Mouse (Mus musculus): Measurements from ENCODE around the gene Lhx2. TPM values are rescaled to one million over a fixed set of nuclear protein-coding genes. Genes with fewer than 3 reads are reported as not detected.

Lhx2 gene
- total and polyA plus RNA-seq, 2 experiments from 2014 or later = 7.3 to 22.2 TPM

- no peak overlapping the region for H3K9ac ChIP-seq (replicated peaks; ENCODE audit: low read length)
- 4% methylated on average over 22 of the region's 22 CpGs for WGBS
- H3K27me3 ChIP-seq (ENCODE audit: insufficient read depth, low read length) = peaks cover 78% of the 10 kb centered on the region
- no peaks in the 10 kb centered on the region for H3K9me3 ChIP-seq (ENCODE audit: low read length)
- no peak for TF ChIP-seq CTCF (IDR thresholded peaks at IDR 0.05; ENCODE audit: low read depth)
- H3K27ac ChIP-seq = no peak overlapping the region
- H3K36me3 ChIP-seq (ENCODE audit: insufficient read depth, low read length) = no peaks in the 10 kb centered on the region
- peaks cover 7% of the 10 kb centered on the region; the same call in 1 of the 2 replicates for H3K4me1 ChIP-seq (ENCODE audit: insufficient read depth, low read length)
- H3K4me3 ChIP-seq (ENCODE audit: low read length) = peak overlapping the region; percentile 8; the same call in 1 of the 2 replicates
- no peak for ATAC-seq
- H3K4me2 ChIP-seq (ENCODE audit: low read depth, low read length) = peak overlapping the region; percentile 16
- no peak for DNase-seq (ENCODE audit: low spot score)
These were observed 15.2 kb downstream of the Lhx2 start for GRCm38 (mm10) chr2:38354179-38354716.

GRCm38 (mm10) chr2:38354717-38355510, 15.8 kb downstream of the Lhx2 start:
- Histone ChIP-seq H3K4me2 (ENCODE audit: low read depth, low read length) (peak overlapping the region; percentile 16), H3K4me1 (ENCODE audit: insufficient read depth, low read length) (peaks cover 7% of the 10 kb centered on the region; the same call in 1 of the 2 replicates), H3K27ac (no peak overlapping the region), H3K9ac (replicated peaks; ENCODE audit: low read length) (no peak overlapping the region), H3K27me3 (ENCODE audit: insufficient read depth, low read length) (peaks cover 77% of the 10 kb centered on the region), H3K9me3 (ENCODE audit: low read length) (no peaks in the 10 kb centered on the region), H3K36me3 (ENCODE audit: insufficient read depth, low read length) (no peaks in the 10 kb centered on the region), H3K4me3 (ENCODE audit: low read length) (peak overlapping the region; percentile 8; the same call in 1 of the 2 replicates)
- no peak for TF ChIP-seq CTCF (IDR thresholded peaks at IDR 0.05; ENCODE audit: low read depth)
- no peak for ATAC-seq
- 2% methylated on average over 34 of the region's 34 CpGs for WGBS
- no peak for DNase-seq (ENCODE audit: low spot score)

- no peak overlapping the region for H3K9ac ChIP-seq (replicated peaks; ENCODE audit: low read length)
- no peaks in the 10 kb centered on the region for H3K36me3 ChIP-seq (ENCODE audit: insufficient read depth, low read length)
- DNase-seq (ENCODE audit: low spot score) (no peak), ATAC-seq (no peak)
- H3K4me2 ChIP-seq (ENCODE audit: low read depth, low read length) = peak overlapping the region; percentile 35
- TF ChIP-seq CTCF (IDR thresholded peaks at IDR 0.05; ENCODE audit: low read depth) = no peak
- peaks cover 7% of the 10 kb centered on the region; the same call in 1 of the 2 replicates for H3K4me1 ChIP-seq (ENCODE audit: insufficient read depth, low read length)
- peak overlapping the region; percentile 15; the same call in 1 of the 2 replicates for H3K4me3 ChIP-seq (ENCODE audit: low read length)
- no peak overlapping the region for H3K27ac ChIP-seq
- H3K27me3 ChIP-seq (ENCODE audit: insufficient read depth, low read length) = peaks cover 78% of the 10 kb centered on the region
- WGBS = 4% methylated on average over 19 of the region's 19 CpGs
- no peaks in the 10 kb centered on the region for H3K9me3 ChIP-seq (ENCODE audit: low read length)
These were observed 16.8 kb downstream of the Lhx2 start for GRCm38 (mm10) chr2:38355731-38356427.

GRCm38 (mm10) chr2:38356428-38357260, 17.6 kb downstream of the Lhx2 start:
- H3K9me3 ChIP-seq (ENCODE audit: low read length) = no peaks in the 10 kb centered on the region
- peak overlapping the region; percentile 35 for H3K4me2 ChIP-seq (ENCODE audit: low read depth, low read length)
- no peaks in the 10 kb centered on the region for H3K36me3 ChIP-seq (ENCODE audit: insufficient read depth, low read length)
- 0 out of 2 replicates have a peak, but pooled peaks cover 3% of the 10 kb centered on the region for H3K4me1 ChIP-seq (ENCODE audit: insufficient read depth, low read length)
- TF ChIP-seq CTCF (IDR thresholded peaks at IDR 0.05; ENCODE audit: low read depth) = no peak
- H3K9ac ChIP-seq (replicated peaks; ENCODE audit: low read length) = no peak overlapping the region
- ATAC-seq = no peak
- 2% methylated on average over 51 of the region's 53 CpGs for WGBS
- DNase-seq (ENCODE audit: low spot score) = no peak
- no peak overlapping the region for H3K27ac ChIP-seq
- peak overlapping the region; percentile 15; the same call in 1 of the 2 replicates for H3K4me3 ChIP-seq (ENCODE audit: low read length)
- peaks cover 78% of the 10 kb centered on the region for H3K27me3 ChIP-seq (ENCODE audit: insufficient read depth, low read length)

- DNase-seq (ENCODE audit: low spot score) (no peak), ATAC-seq (no peak)
- Histone ChIP-seq H3K4me2 (ENCODE audit: low read depth, low read length) (peak overlapping the region; percentile 35; the same call in 1 of the 2 replicates), H3K36me3 (ENCODE audit: insufficient read depth, low read length) (no peaks in the 10 kb centered on the region), H3K27ac (no peak overlapping the region), H3K4me1 (ENCODE audit: insufficient read depth, low read length) (no peaks in the 10 kb centered on the region), H3K4me3 (ENCODE audit: low read length) (peak overlapping the region; percentile 15; the same call in 1 of the 2 replicates), H3K9me3 (ENCODE audit: low read length) (no peaks in the 10 kb centered on the region), H3K9ac (replicated peaks; ENCODE audit: low read length) (no peak overlapping the region), H3K27me3 (ENCODE audit: insufficient read depth, low read length) (peaks cover 78% of the 10 kb centered on the region)
- TF ChIP-seq CTCF (IDR thresholded peaks at IDR 0.05; ENCODE audit: low read depth) = no peak
- 4% methylated on average over 35 of the region's 35 CpGs for WGBS
These were observed 18.5 kb downstream of the Lhx2 start for GRCm38 (mm10) chr2:38357294-38358246.

All from hindbrain, postnatal 0 days (tissue).